Mouse (Mus musculus) Patski (cell line): ENCODE data around the gene Tbc1d9b. TPM values are rescaled to one million over a fixed set of nuclear protein-coding genes. Genes with fewer than 3 reads are reported as not detected.

Experiments
- ATAC-seq: fragments of 100-300 bp; one replicate; pipeline ENCODE4 v1.8.0; 2021
- CTCF ChIA-PET: fragments of 350-600 bp; sonication (Branson Sonifier 250); formaldehyde crosslinking; loops from one replicate; lab custom pipeline; 2022; ENCODE audit warnings: inconsistent platforms; lab: Charles Lee
- POLR2A ChIA-PET: fragments of 350-600 bp; sonication (Branson Sonifier 250); formaldehyde crosslinking; loops from one replicate; lab custom pipeline; 2022; ENCODE audit warnings: antibody characterized with exemption, inconsistent platforms; lab: Charles Lee
- DNase-seq: peaks from one replicate; pipeline ENCODE4 v3.0.0-alpha.2; 2011; ENCODE audit warnings: low read depth, low spot score
- H3K27me3 ChIP-seq: fragments of 371-371 bp; one replicate; pipeline ENCODE4 v1.5.1; 2021
- CTCF ChIP-seq: fragments of 100-300 bp; IDR thresholded peaks from one replicate; pipeline ENCODE4 v1.5.1; 2021
- in situ Hi-C: fragments of 300-500 bp; cut with MboI; formaldehyde crosslinking; loops from 3 replicates; pipeline ENCODE4 v1.11.1; 2018; ENCODE audit warnings: low pct_unique_long_range_greater_than_20kb, mixed read lengths
- polyA plus RNA-seq: library from polyadenylated mRNA; unstranded; gene quantifications from one replicate; pipeline ENCODE4 v1.2.3, GENCODE M21; 2021

Gene Tbc1d9b
- polyA plus RNA-seq, 1 experiment from 2014 or later = 90.9 TPM

- H3K27me3 ChIP-seq = no peaks in the 10 kb centered on the region
- POLR2A ChIA-PET = interaction anchor here (1.0 to 4.8 kb wide), 6 partner anchors 11 to 80 kb away, joined by 3 to 60 read pairs (median 3); partner anchors contain the start of gene Maml1
- no peak for TF ChIP-seq CTCF
- DNase-seq (peak; percentile 96), ATAC-seq (peak; percentile 65)
- in situ Hi-C loops = no loop called here
- CTCF ChIA-PET = interaction anchor here (0.8 to 3.8 kb wide), 9 partner anchors 8 to 51 kb away, joined by 3 to 12 read pairs (median 3); no protein-coding TSS in a partner anchor
These were observed 81.9 kb downstream of the Tbc1d9b start for GRCm38 (mm10) chr11:50212848-50213758.

- CTCF ChIA-PET = interaction anchor here (1.4 to 3.8 kb wide), 2 partner anchors 12 to 53 kb away, joined by 3 to 12 read pairs; no protein-coding TSS in a partner anchor
- no peak for DNase-seq
- TF ChIP-seq CTCF = no peak
- H3K27me3 ChIP-seq = no peaks in the 10 kb centered on the region
- in situ Hi-C loops = no loop called here
- POLR2A ChIA-PET = interaction anchor here (1.2 kb wide), 1 partner anchor 12 kb away, joined by 3 read pairs; no protein-coding TSS in a partner anchor
- ATAC-seq = no peak
These were observed 83.4 kb downstream of the Tbc1d9b start for GRCm38 (mm10) chr11:50214631-50215030.

GRCm38 (mm10) chr11:50215633-50216032 lies 84.4 kb downstream of the Tbc1d9b start:
- TF ChIP-seq CTCF = no peak
- ChIA-PET CTCF (interaction anchor here (1.5 kb wide), 1 partner anchor 9 kb away, joined by 3 read pairs; no protein-coding TSS in a partner anchor), POLR2A (interaction anchor here (1.2 kb wide), 1 partner anchor 11 kb away, joined by 3 read pairs; no protein-coding TSS in a partner anchor)
- H3K27me3 ChIP-seq = no peaks in the 10 kb centered on the region
- no peak for DNase-seq
- in situ Hi-C loops = no loop called here
- ATAC-seq = no peak

- CTCF ChIA-PET = interaction anchor here (1.1 to 1.5 kb wide), 2 partner anchors 8 to 55 kb away, joined by 3 to 4 read pairs; no protein-coding TSS in a partner anchor
- in situ Hi-C loops = no loop called here
- ATAC-seq = no peak
- DNase-seq = no peak
- POLR2A ChIA-PET = interaction anchor here (0.6 to 0.9 kb wide), 2 partner anchors 9 to 18 kb away, joined by 3 to 4 read pairs; no protein-coding TSS in a partner anchor
- TF ChIP-seq CTCF = no peak
- no peaks in the 10 kb centered on the region for H3K27me3 ChIP-seq
These were observed 85.6 kb downstream of the Tbc1d9b start for GRCm38 (mm10) chr11:50216724-50217366.

- H3K27me3 ChIP-seq = no peaks in the 10 kb centered on the region
- no peak for ATAC-seq
- in situ Hi-C loops = no loop called here
- POLR2A ChIA-PET = no interaction called here
- CTCF ChIA-PET = no interaction called here
- DNase-seq = no peak
- TF ChIP-seq CTCF = no peak
These were observed 86.6 kb downstream of the Tbc1d9b start for GRCm38 (mm10) chr11:50217811-50218210.

- no peaks in the 10 kb centered on the region for H3K27me3 ChIP-seq
- POLR2A ChIA-PET = interaction anchor here (8.0 kb wide), 1 partner anchor 8 kb away, joined by 60 read pairs; the partner anchor contains the start of genes Mgat4b and Sqstm1
- DNase-seq (no peak), ATAC-seq (no peak)
- TF ChIP-seq CTCF = no peak
- in situ Hi-C loops = no loop called here
- CTCF ChIA-PET = no interaction called here
These were observed 88.6 kb downstream of the Tbc1d9b start for GRCm38 (mm10) chr11:50219833-50220232.

Other genes starting within 250 kb of the Tbc1d9b start
- 0.77 TPM for gene Rasgef1c, start 229.6 kb upstream of the Tbc1d9b start, polyA plus RNA-seq
- gene Rnf130, start 106.0 kb upstream of the Tbc1d9b start, polyA plus RNA-seq = 104 TPM
- 5.9 TPM for gene Mrnip, start 43.0 kb downstream of the Tbc1d9b start, polyA plus RNA-seq
- gene Sqstm1, start 79.4 kb downstream of the Tbc1d9b start, polyA plus RNA-seq = 530 TPM
- gene Mgat4b, start 79.5 kb downstream of the Tbc1d9b start, polyA plus RNA-seq = 200 TPM
- gene Ltc4s, start 107.2 kb downstream of the Tbc1d9b start, polyA plus RNA-seq = not detected
- gene Maml1, start 160.9 kb downstream of the Tbc1d9b start, polyA plus RNA-seq = 21.5 TPM
- gene Canx, start 194.3 kb downstream of the Tbc1d9b start, polyA plus RNA-seq = 801 TPM
- not detected for gene Cby3, start 223.1 kb downstream of the Tbc1d9b start, polyA plus RNA-seq
- 503 TPM for gene Hnrnph1, start 245.6 kb downstream of the Tbc1d9b start, polyA plus RNA-seq